Mouse (Mus musculus): ENCODE measurements around the gene Cflar.
"Not testable (repeated sequence)": the region's sequence is repeated elsewhere in the genome, so short reads cannot be mapped to it uniquely, and the experiment has no call there.

Gene Cflar

GRCm38 (mm10) chr1:58711365-58712016 lies at the start of gene Cflar:
Gene Cflar, plus strand, starts transcription at chr1:58711508.
- peak; percentile 68 to 85 for DNase-seq (ENCODE audit: low spot score in 2 of 2)

- not testable (repeated sequence) for DNase-seq (ENCODE audit: low spot score in 2 of 2)
Measured at GRCm38 (mm10) chr1:58662671-58663070, 48.6 kb upstream of the Cflar start.

- not testable (repeated sequence) for DNase-seq (ENCODE audit: low spot score in 2 of 2)
Measured at GRCm38 (mm10) chr1:58663365-58663764, 47.9 kb upstream of the Cflar start.

- DNase-seq (ENCODE audit: low spot score in 2 of 2) = no peak
Measured at GRCm38 (mm10) chr1:58668191-58668590, 43.1 kb upstream of the Cflar start.

GRCm38 (mm10) chr1:58669635-58670034 lies 41.7 kb upstream of the Cflar start:
- DNase-seq (ENCODE audit: low spot score in 2 of 2) = not testable (repeated sequence)

- DNase-seq (ENCODE audit: low spot score in 2 of 2) = no peak
Measured at GRCm38 (mm10) chr1:58672116-58672515, 39.2 kb upstream of the Cflar start.

- no peak for DNase-seq (ENCODE audit: low spot score in 2 of 2)
Measured at GRCm38 (mm10) chr1:58675011-58675410, 36.3 kb upstream of the Cflar start.

- peak in 1 of 2 experiments; percentile 8 for DNase-seq (ENCODE audit: low spot score in 2 of 2)
Measured at GRCm38 (mm10) chr1:58677575-58677974, 33.7 kb upstream of the Cflar start.

- DNase-seq (ENCODE audit: low spot score in 2 of 2) = not testable (repeated sequence)
Measured at GRCm38 (mm10) chr1:58678412-58678811, 32.9 kb upstream of the Cflar start.

- no peak for DNase-seq (ENCODE audit: low spot score in 2 of 2)
Measured at GRCm38 (mm10) chr1:58689426-58689825, 21.9 kb upstream of the Cflar start.

- DNase-seq (ENCODE audit: low spot score in 2 of 2) = no peak
Measured at GRCm38 (mm10) chr1:58690006-58690744, 21.1 kb upstream of the Cflar start.

GRCm38 (mm10) chr1:58690834-58691488 lies 20.3 kb upstream of the Cflar start:
- DNase-seq (ENCODE audit: low spot score in 2 of 2) = not testable (repeated sequence)

GRCm38 (mm10) chr1:58691718-58692117 lies 19.6 kb upstream of the Cflar start:
- not testable (repeated sequence) for DNase-seq (ENCODE audit: low spot score in 2 of 2)

- DNase-seq (ENCODE audit: low spot score in 2 of 2) = no peak
Measured at GRCm38 (mm10) chr1:58693696-58694095, 17.6 kb upstream of the Cflar start.

GRCm38 (mm10) chr1:58695810-58696209 lies 15.5 kb upstream of the Cflar start, which contains the start of gene Als2cr12:
Gene Als2cr12, minus strand, starts transcription at chr1:58695989.
- DNase-seq (ENCODE audit: low spot score in 2 of 2) = not testable (repeated sequence)

GRCm38 (mm10) chr1:58697607-58698006 lies 13.7 kb upstream of the Cflar start:
- not testable (repeated sequence) for DNase-seq (ENCODE audit: low spot score in 2 of 2)

GRCm38 (mm10) chr1:58698781-58699180 lies 12.5 kb upstream of the Cflar start:
- DNase-seq (ENCODE audit: low spot score in 2 of 2) = no peak

- no peak for DNase-seq (ENCODE audit: low spot score in 2 of 2)
Measured at GRCm38 (mm10) chr1:58699988-58700387, 11.3 kb upstream of the Cflar start.

GRCm38 (mm10) chr1:58700580-58701162 lies 10.6 kb upstream of the Cflar start:
- not testable (repeated sequence) for DNase-seq (ENCODE audit: low spot score in 2 of 2)

GRCm38 (mm10) chr1:58710043-58710442 lies 1.3 kb upstream of the Cflar start:
- DNase-seq (ENCODE audit: low spot score in 2 of 2) = not testable (repeated sequence)

GRCm38 (mm10) chr1:58710711-58711364 lies 470 bp upstream of the Cflar start:
- no peak for DNase-seq (ENCODE audit: low spot score in 2 of 2)

All from heart, adult 9 months (tissue).